Mouse (Mus musculus): ENCODE measurements at regions not wholly inside any gene's neighbourhood (a gene's known extent, or its start where the extent isn't known, plus 50 kb on each side); places are given as distances from the start of the nearest gene placed in this dataset.

DNA sequence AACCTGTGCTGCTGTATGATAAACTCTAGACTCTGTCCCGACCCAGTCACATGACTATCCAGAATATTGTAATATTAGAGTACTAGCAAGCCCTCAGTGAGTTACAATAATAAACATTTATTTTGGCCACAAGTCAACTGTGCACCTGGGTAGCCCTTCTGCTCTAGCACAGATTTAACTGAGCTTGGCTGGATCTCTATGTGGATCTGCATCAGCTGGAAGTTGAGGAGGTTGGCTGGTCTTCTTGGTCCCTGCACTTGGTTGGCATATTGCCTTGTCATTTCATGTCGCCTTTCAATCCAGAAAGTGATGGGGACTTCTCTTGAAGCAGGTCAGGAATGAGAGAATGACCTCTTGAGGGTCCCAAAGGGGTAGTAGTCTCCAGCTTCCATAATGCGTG, 191.5 kb downstream of the Kctd12 start:
- TF ChIP-seq REST (IDR thresholded peaks at IDR 0.05; ENCODE audit: insufficient read depth, insufficient read length) (no peak), MAX (IDR thresholded peaks at IDR 0.05; ENCODE audit: low read depth) (no peak), CEBPB (IDR thresholded peaks at IDR 0.05; ENCODE audit: insufficient read depth, poor library complexity, severe bottlenecking) (no peak), USF1 (IDR thresholded peaks at IDR 0.05; ENCODE audit: low read depth) (no peak), SRF (IDR thresholded peaks at IDR 0.05; ENCODE audit: control insufficient read depth, insufficient read length, low read depth) (no peak), MYOG (IDR thresholded peaks at IDR 0.05; ENCODE audit: control insufficient read depth in 1 of 3, insufficient read depth in 1 of 3, insufficient read length in 2 of 3, low read depth in 2 of 3) (no peak), POLR2A (IDR thresholded peaks at IDR 0.05; ENCODE audit: insufficient read length, low read depth) (no peak), TCF12 (IDR thresholded peaks at IDR 0.05; ENCODE audit: insufficient read depth, poor library complexity, severe bottlenecking) (no peak), E2F4 (IDR thresholded peaks at IDR 0.05; ENCODE audit: insufficient read depth) (no peak), POLR2AphosphoS2 (IDR thresholded peaks at IDR 0.05; ENCODE audit: insufficient read length, low read depth) (no peak), MYOD1 (IDR thresholded peaks at IDR 0.05; ENCODE audit: control insufficient read depth in 1 of 3, insufficient read length in 2 of 3, low read depth in 2 of 3) (no peak), TCF3 (IDR thresholded peaks at IDR 0.05; ENCODE audit: insufficient read length, low read depth) (no peak)
- H3K79me2 ChIP-seq (ENCODE audit: control insufficient read depth, insufficient read depth), result no peaks in the 10 kb centered on the region
- H3K4me2 ChIP-seq (ENCODE audit: low read depth), result no peak overlapping the region
- H3ac ChIP-seq (ENCODE audit: control insufficient read depth, insufficient read length), result no peak overlapping the region
- no peaks in the 10 kb centered on the region for H3K27me3 ChIP-seq (ENCODE audit: control insufficient read depth, insufficient read depth, insufficient read length)
- H3K4me3 ChIP-seq, result no peak overlapping the region
- no peaks in the 10 kb centered on the region for H3K36me3 ChIP-seq (ENCODE audit: control insufficient read depth, insufficient read depth)

DNA sequence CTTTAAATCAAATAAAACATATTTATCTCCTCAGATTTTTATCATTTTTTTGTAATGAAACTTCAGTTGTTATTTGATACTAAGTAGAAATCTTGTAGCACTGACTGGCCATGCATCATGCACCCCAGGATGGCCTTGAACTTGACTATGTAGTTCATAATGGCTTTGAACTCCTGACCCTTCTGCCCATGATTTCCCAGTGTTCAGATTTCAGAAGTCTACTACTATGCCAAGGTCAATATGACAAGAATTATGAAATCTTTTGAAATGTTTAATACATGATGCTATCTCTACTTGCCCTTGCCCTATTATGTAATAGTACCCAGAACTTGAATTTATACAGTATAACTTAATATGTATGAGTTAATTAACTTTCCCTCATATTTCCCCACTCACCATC, 200.2 kb downstream of the Kctd12 start:
- Histone ChIP-seq H3K4me3 (no peak overlapping the region), H3ac (ENCODE audit: control insufficient read depth, insufficient read length) (no peak overlapping the region), H3K27me3 (ENCODE audit: control insufficient read depth, insufficient read depth, insufficient read length) (no peaks in the 10 kb centered on the region), H3K36me3 (ENCODE audit: control insufficient read depth, insufficient read depth) (no peaks in the 10 kb centered on the region), H3K79me2 (ENCODE audit: control insufficient read depth, insufficient read depth) (no peaks in the 10 kb centered on the region), H3K4me2 (ENCODE audit: low read depth) (no peak overlapping the region)
- TF ChIP-seq REST (IDR thresholded peaks at IDR 0.05; ENCODE audit: insufficient read depth, insufficient read length) (no peak), TCF12 (IDR thresholded peaks at IDR 0.05; ENCODE audit: insufficient read depth, poor library complexity, severe bottlenecking) (no peak), CEBPB (IDR thresholded peaks at IDR 0.05; ENCODE audit: insufficient read depth, poor library complexity, severe bottlenecking) (no peak), POLR2AphosphoS2 (IDR thresholded peaks at IDR 0.05; ENCODE audit: insufficient read length, low read depth) (no peak), TCF3 (IDR thresholded peaks at IDR 0.05; ENCODE audit: insufficient read length, low read depth) (no peak)

DNA sequence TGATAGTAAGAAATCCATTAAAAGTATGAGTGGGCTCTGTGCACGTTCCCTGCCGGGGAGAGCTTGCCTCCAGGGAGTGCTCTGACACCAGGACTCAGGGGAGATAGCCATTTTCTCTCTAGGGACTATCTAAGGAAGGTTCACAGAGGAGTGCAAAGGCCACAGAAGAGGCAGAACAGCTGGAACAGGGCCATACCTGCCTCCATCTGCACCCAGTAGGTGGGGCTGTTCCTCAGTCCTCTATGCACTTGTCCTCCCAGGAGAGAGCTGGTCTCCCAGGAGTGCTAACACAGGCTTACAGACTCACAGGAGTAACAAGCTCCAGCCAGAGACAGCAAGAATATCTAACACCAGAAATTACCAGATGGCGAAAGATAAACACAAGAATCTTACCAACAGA, 212.7 kb downstream of the Kctd12 start:
- no peaks in the 10 kb centered on the region for H3K36me3 ChIP-seq (ENCODE audit: control insufficient read depth, insufficient read depth)
- no peaks in the 10 kb centered on the region for H3K79me2 ChIP-seq (ENCODE audit: control insufficient read depth, insufficient read depth)
- H3ac ChIP-seq (ENCODE audit: control insufficient read depth, insufficient read length), result no peak overlapping the region
- TF ChIP-seq POLR2AphosphoS2 (IDR thresholded peaks at IDR 0.05; ENCODE audit: insufficient read length, low read depth) (no peak), USF1 (IDR thresholded peaks at IDR 0.05; ENCODE audit: low read depth) (no peak), REST (IDR thresholded peaks at IDR 0.05; ENCODE audit: insufficient read depth, insufficient read length) (no peak), E2F4 (IDR thresholded peaks at IDR 0.05; ENCODE audit: insufficient read depth) (no peak), POLR2A (IDR thresholded peaks at IDR 0.05; ENCODE audit: insufficient read length, low read depth) (no peak), MYOD1 (IDR thresholded peaks at IDR 0.05; ENCODE audit: control insufficient read depth in 1 of 3, insufficient read length in 2 of 3, low read depth in 2 of 3) (no peak), TCF3 (IDR thresholded peaks at IDR 0.05; ENCODE audit: insufficient read length, low read depth) (no peak), MAX (IDR thresholded peaks at IDR 0.05; ENCODE audit: low read depth) (no peak), TCF12 (IDR thresholded peaks at IDR 0.05; ENCODE audit: insufficient read depth, poor library complexity, severe bottlenecking) (no peak), SRF (IDR thresholded peaks at IDR 0.05; ENCODE audit: control insufficient read depth, insufficient read length, low read depth) (no peak), CEBPB (IDR thresholded peaks at IDR 0.05; ENCODE audit: insufficient read depth, poor library complexity, severe bottlenecking) (no peak), MYOG (IDR thresholded peaks at IDR 0.05; ENCODE audit: control insufficient read depth in 1 of 3, insufficient read depth in 1 of 3, insufficient read length in 2 of 3, low read depth in 2 of 3) (no peak)
- H3K4me2 ChIP-seq (ENCODE audit: low read depth), result no peak overlapping the region
- no peaks in the 10 kb centered on the region for H3K27me3 ChIP-seq (ENCODE audit: control insufficient read depth, insufficient read depth, insufficient read length)
- no peak overlapping the region for H3K4me3 ChIP-seq

DNA sequence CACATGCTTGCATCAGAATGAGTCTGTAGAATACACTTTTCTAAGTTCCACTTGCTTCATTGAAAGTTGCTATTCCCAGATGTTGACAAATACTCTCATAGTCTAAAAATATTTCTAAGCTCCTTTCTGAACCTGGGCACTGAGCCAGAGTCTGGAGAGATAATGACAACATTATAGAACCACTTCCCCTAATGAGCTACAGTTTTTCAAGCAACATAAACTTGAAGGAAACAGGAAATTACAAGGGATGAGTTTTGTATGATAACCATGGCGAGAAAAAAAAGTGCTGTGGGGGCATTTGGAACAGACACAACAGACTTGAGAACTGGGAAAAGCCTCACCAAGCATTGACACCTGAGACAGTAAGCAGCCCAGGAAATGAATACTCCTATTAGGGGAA, 233.8 kb downstream of the Kctd12 start:
- Histone ChIP-seq H3K36me3 (ENCODE audit: control insufficient read depth, insufficient read depth) (no peaks in the 10 kb centered on the region), H3K4me3 (no peak overlapping the region), H3K79me2 (ENCODE audit: control insufficient read depth, insufficient read depth) (no peaks in the 10 kb centered on the region), H3K27me3 (ENCODE audit: control insufficient read depth, insufficient read depth, insufficient read length) (no peaks in the 10 kb centered on the region), H3K4me2 (ENCODE audit: low read depth) (no peak overlapping the region), H3ac (ENCODE audit: control insufficient read depth, insufficient read length) (no peak overlapping the region)
- TF ChIP-seq REST (IDR thresholded peaks at IDR 0.05; ENCODE audit: insufficient read depth, insufficient read length) (no peak), SRF (IDR thresholded peaks at IDR 0.05; ENCODE audit: control insufficient read depth, insufficient read length, low read depth) (no peak), E2F4 (IDR thresholded peaks at IDR 0.05; ENCODE audit: insufficient read depth) (no peak)

DNA sequence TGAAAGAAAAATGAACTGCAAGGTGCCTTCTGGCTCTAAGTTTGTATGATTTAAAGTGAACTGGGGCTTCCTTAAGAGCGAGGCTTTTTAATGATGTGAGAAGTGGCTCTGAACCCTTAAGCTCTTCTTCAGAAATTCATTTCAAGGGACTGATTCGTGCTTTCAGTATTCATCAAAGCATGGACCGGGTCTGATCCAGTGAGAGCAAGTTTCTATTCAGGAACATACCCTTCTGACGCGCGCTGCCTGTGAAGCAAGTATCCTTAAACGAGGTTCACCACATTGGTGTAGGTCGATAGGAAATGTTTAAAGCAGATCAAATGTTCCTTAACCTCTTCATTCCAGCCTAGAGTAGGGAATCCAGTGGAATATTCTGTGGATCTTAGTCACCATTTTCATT, 240.1 kb downstream of the Kctd12 start:
- TF ChIP-seq E2F4 (IDR thresholded peaks at IDR 0.05; ENCODE audit: insufficient read depth) (no peak), MYOG (IDR thresholded peaks at IDR 0.05; ENCODE audit: control insufficient read depth in 1 of 3, insufficient read depth in 1 of 3, insufficient read length in 2 of 3, low read depth in 2 of 3) (no peak), POLR2A (IDR thresholded peaks at IDR 0.05; ENCODE audit: insufficient read length, low read depth) (no peak), POLR2AphosphoS2 (IDR thresholded peaks at IDR 0.05; ENCODE audit: insufficient read length, low read depth) (no peak), TCF3 (IDR thresholded peaks at IDR 0.05; ENCODE audit: insufficient read length, low read depth) (no peak), MYOD1 (IDR thresholded peaks at IDR 0.05; ENCODE audit: control insufficient read depth in 1 of 3, insufficient read length in 2 of 3, low read depth in 2 of 3) (no peak), REST (IDR thresholded peaks at IDR 0.05; ENCODE audit: insufficient read depth, insufficient read length) (no peak), MAX (IDR thresholded peaks at IDR 0.05; ENCODE audit: low read depth) (no peak), SRF (IDR thresholded peaks at IDR 0.05; ENCODE audit: control insufficient read depth, insufficient read length, low read depth) (no peak), CEBPB (IDR thresholded peaks at IDR 0.05; ENCODE audit: insufficient read depth, poor library complexity, severe bottlenecking) (no peak), TCF12 (IDR thresholded peaks at IDR 0.05; ENCODE audit: insufficient read depth, poor library complexity, severe bottlenecking) (no peak), USF1 (IDR thresholded peaks at IDR 0.05; ENCODE audit: low read depth) (no peak)
- no peak overlapping the region for H3K4me2 ChIP-seq (ENCODE audit: low read depth)

More for the DNA sequence above, 240.1 kb downstream of the Kctd12 start:
- Histone ChIP-seq H3K4me3 (no peak overlapping the region), H3ac (ENCODE audit: control insufficient read depth, insufficient read length) (no peak overlapping the region), H3K36me3 (ENCODE audit: control insufficient read depth, insufficient read depth) (no peaks in the 10 kb centered on the region), H3K27me3 (ENCODE audit: control insufficient read depth, insufficient read depth, insufficient read length) (no peaks in the 10 kb centered on the region), H3K79me2 (ENCODE audit: control insufficient read depth, insufficient read depth) (no peaks in the 10 kb centered on the region)

All from myocyte (in vitro differentiated cells).